Mouse (Mus musculus): Measurements from ENCODE around the gene Scarb1.

- TF ChIP-seq CTCF (IDR thresholded peaks at IDR 0.05; ENCODE audit: low read depth, low read length) (no peak), POLR2A (IDR thresholded peaks at IDR 0.05; ENCODE audit: insufficient read depth, low read length) (no peak), EP300 (IDR thresholded peaks at IDR 0.05; ENCODE audit: insufficient read depth, low read depth, low read length) (no peak)
Observed at GRCm38 (mm10) chr5:125317953-125318352, 22.9 kb downstream of the Scarb1 start.
